Mouse (Mus musculus) lung, embryonic 15.5 days (tissue): ENCODE results near the gene Etv3. TPM values are rescaled to one million over a fixed set of nuclear protein-coding genes. Genes with fewer than 3 reads are reported as not detected.

Experiments
- ATAC-seq: fragments of 200-750 bp; cut with Nextera tagmentation; 2 replicates; pipeline ENCODE4 v1.8.0; 2017; ENCODE audit warnings: moderate number of reproducible peaks, borderline replicate concordance; ENCODE audit not compliant: low FRiP score, low TSS enrichment; ENCODE audit errors: extremely low read depth
- H3K27ac ChIP-seq: fragments of 300-500 bp; sonication (generic); 2 replicates; pipeline ENCODE4 v1.5.1; 2015; ENCODE audit warnings: moderate library complexity, mild to moderate bottlenecking, inconsistent platforms
- H3K27me3 ChIP-seq: fragments of 300-500 bp; sonication (generic); 2 replicates; pipeline ENCODE4 v1.6.1; 2015; ENCODE audit warnings: inconsistent platforms
- H3K36me3 ChIP-seq: fragments of 300-500 bp; sonication (generic); 2 replicates; pipeline ENCODE4 v1.6.1; 2015; ENCODE audit warnings: inconsistent platforms
- H3K4me1 ChIP-seq: fragments of 300-500 bp; sonication (generic); 2 replicates; pipeline ENCODE4 v1.6.1; 2015; ENCODE audit warnings: inconsistent platforms
- H3K4me2 ChIP-seq: fragments of 300-500 bp; sonication (generic); 2 replicates; pipeline ENCODE4 v1.6.1; 2015; ENCODE audit warnings: inconsistent platforms, mild to moderate bottlenecking, moderate library complexity
- H3K4me3 ChIP-seq: fragments of 300-500 bp; sonication (generic); 2 replicates; pipeline ENCODE4 v1.5.1; 2015; ENCODE audit warnings: mild to moderate bottlenecking, inconsistent platforms
- H3K9ac ChIP-seq: fragments of 300-500 bp; sonication (generic); 2 replicates; pipeline ENCODE4 v1.6.1; 2015; ENCODE audit warnings: inconsistent platforms
- H3K9me3 ChIP-seq: fragments of 300-500 bp; sonication (generic); 2 replicates; pipeline ENCODE4 v1.6.1; 2016; ENCODE audit warnings: inconsistent platforms
- WGBS: fragments of 180-500 bp; shearing (Covaris S2); methylation state at CpG from one replicate; pipeline ENCODE4 v1.1.7; 2015; 5-methylcytosine and 5-hydroxymethylcytosine counted together
- polyA plus RNA-seq: library from polyadenylated mRNA; unstranded; fragments of >200 nt; fragmentation: Nextera tagmentation; extraction: Ambion mirVana; gene quantifications from 2 replicates; pipeline ENCODE4 v1.2.1, GENCODE M21; 2015

Gene Etv3
- polyA plus RNA-seq, 1 experiment from 2014 or later: 16.9 TPM

- Histone ChIP-seq H3K27ac (no peak overlapping the region), H3K9ac (no peak overlapping the region), H3K9me3 (no peaks in the 10 kb centered on the region), H3K4me2 (no peak overlapping the region), H3K27me3 (no peaks in the 10 kb centered on the region), H3K36me3 (no peaks in the 10 kb centered on the region), H3K4me1 (0 out of 2 replicates have a peak, but pooled peaks cover 8% of the 10 kb centered on the region), H3K4me3 (no peak overlapping the region)
- WGBS: 28% methylated on average over 4 of the region's 4 CpGs
- ATAC-seq: no peak
Measured at GRCm38 (mm10) chr3:87504749-87505425, 20.3 kb upstream of the Etv3 start.

DNA sequence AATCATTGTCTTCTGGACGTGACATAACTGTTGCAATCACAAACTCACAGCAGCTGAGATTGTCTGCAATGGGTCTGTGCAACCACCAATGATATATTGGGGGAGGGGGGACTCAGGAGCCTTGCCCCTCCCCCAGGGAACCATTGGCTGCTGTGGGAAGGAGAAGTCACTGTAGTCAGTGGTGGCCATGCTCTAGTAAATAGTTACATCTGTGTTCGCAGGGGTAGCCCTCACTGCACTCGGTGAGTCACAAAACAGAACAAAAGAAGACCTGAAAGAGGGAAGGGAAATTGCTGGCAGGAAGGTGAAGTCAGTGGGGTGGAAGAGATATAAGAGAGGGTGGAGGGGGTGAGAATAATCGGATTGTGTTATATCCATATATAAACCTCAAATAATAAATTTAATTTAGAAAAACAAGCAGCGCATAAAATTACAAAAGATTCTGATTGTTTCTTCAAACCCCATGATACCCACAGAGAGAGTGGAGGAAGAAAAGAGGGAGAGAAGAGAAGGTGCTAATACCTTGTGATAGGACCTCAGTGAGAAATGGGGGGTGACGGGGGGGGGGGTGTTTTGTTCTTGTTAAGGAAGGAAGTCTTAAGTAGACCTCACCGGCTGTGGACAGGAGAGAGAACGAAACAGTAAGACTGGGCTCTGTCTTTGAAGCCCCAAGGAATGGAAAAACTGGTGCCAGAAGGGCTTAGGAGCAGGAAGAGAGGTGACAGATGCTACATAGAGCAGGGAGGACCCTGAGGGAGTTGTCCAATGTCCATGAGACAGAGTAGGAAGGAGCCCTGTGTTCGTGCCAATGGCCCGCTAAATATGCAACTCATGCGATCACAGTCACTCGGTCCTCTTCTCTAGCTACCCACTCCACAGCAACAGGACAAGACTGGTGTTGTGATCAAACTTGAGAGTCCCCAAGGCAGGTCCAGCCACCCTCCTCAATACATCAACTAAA, 18.5 kb upstream of the Etv3 start:
- ATAC-seq: no peak
- H3K9ac ChIP-seq: no peak overlapping the region
- H3K27me3 ChIP-seq: no peaks in the 10 kb centered on the region
- no peaks in the 10 kb centered on the region for H3K9me3 ChIP-seq
- no peaks in the 10 kb centered on the region for H3K36me3 ChIP-seq
- WGBS: 69% methylated on average over 12 of the region's 12 CpGs
- H3K4me1 ChIP-seq: 0 out of 2 replicates have a peak, but pooled peaks cover 8% of the 10 kb centered on the region
- no peak overlapping the region for H3K4me3 ChIP-seq
- H3K27ac ChIP-seq: no peak overlapping the region
- no peak overlapping the region for H3K4me2 ChIP-seq

GRCm38 (mm10) chr3:87508205-87508901, 16.9 kb upstream of the Etv3 start:
- Histone ChIP-seq H3K9ac (no peak overlapping the region), H3K4me3 (no peak overlapping the region), H3K27ac (no peak overlapping the region), H3K4me2 (peak overlapping the region; percentile 33), H3K36me3 (no peaks in the 10 kb centered on the region), H3K27me3 (no peaks in the 10 kb centered on the region), H3K9me3 (no peaks in the 10 kb centered on the region), H3K4me1 (peaks cover 15% of the 10 kb centered on the region; the same call in 1 of the 2 replicates)
- 29% methylated on average over 17 of the region's 17 CpGs for WGBS
- ATAC-seq: peak; percentile 47; the same call in 1 of the 2 replicates

GRCm38 (mm10) chr3:87509061-87509460, 16.1 kb upstream of the Etv3 start:
- Histone ChIP-seq H3K4me3 (no peak overlapping the region), H3K4me2 (no peak overlapping the region), H3K27me3 (no peaks in the 10 kb centered on the region), H3K27ac (no peak overlapping the region), H3K9ac (no peak overlapping the region), H3K4me1 (peaks cover 15% of the 10 kb centered on the region; the same call in 1 of the 2 replicates), H3K36me3 (no peaks in the 10 kb centered on the region), H3K9me3 (no peaks in the 10 kb centered on the region)
- WGBS: 32% methylated on average over 4 of the region's 4 CpGs
- ATAC-seq: no peak; the same call in 1 of the 2 replicates

DNA sequence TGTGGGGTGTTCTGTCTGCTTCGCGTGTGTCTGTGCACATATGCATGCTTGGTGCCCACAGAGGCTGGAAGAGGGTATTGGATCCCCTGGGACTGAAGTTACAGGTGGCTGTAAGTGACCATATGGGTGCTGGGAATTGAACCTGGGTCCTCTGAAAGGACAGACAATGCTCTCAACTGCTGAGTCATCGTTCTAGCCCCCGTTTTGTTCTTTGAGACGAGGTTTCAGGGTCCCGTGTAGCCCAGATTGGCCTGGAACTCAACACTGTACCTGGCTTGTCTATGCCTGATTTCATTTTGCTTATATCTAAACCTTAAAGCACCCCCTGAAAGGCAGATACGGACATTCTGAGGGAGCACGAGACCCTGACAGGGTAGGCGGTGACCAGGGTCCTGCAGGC, 14.4 kb upstream of the Etv3 start:
- ATAC-seq: no peak
- Histone ChIP-seq H3K4me2 (no peak overlapping the region), H3K4me1 (peaks cover 20% of the 10 kb centered on the region), H3K36me3 (no peaks in the 10 kb centered on the region), H3K4me3 (no peak overlapping the region), H3K27me3 (no peaks in the 10 kb centered on the region), H3K9me3 (no peaks in the 10 kb centered on the region), H3K27ac (no peak overlapping the region), H3K9ac (no peak overlapping the region)
- WGBS: 86% methylated on average over 9 of the region's 9 CpGs

DNA sequence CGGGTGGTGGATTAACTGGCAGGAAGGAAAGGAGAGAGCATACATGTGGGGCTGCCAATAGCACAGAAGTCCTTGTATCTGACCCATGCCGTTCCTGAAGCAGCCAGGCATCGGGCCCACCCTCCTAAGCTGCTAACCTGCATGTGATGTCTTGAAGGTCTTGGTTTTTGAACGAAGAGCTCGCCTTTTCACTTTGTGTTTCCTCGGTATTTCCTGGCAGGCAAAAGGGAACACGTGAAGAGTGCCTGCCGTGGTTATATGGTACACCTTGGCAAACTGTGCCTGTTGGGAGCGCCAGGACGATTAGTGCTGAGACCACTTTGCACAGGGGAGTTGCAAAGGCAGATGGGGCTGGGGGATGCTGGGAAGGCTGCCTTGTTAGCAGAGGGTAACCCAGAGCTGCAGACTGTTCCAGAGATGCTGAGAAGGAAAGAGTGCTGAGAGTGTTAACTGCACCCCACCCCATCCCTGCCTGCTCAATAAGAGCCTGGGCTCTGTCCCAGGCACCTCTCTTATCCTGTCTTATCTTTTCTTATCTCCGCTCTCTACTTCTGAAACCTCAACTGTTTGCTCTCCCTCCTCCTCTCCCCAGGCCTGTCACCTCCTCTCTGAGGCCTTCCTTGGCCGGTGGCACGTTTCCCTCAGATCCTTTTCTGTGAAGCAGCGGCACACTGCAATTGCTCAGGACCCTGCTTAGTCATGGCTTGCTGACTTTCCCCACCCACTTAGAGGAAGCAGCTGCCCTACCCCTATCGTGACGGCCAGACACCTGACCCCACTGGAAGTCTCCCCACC, 13.0 kb upstream of the Etv3 start:
- H3K4me3 ChIP-seq: no peak overlapping the region
- no peak overlapping the region for H3K4me2 ChIP-seq
- no peak for ATAC-seq
- 18% methylated on average over 16 of the region's 16 CpGs for WGBS
- H3K27me3 ChIP-seq: no peaks in the 10 kb centered on the region
- H3K27ac ChIP-seq: no peak overlapping the region
- H3K36me3 ChIP-seq: no peaks in the 10 kb centered on the region
- no peak overlapping the region for H3K9ac ChIP-seq
- H3K4me1 ChIP-seq: peaks cover 27% of the 10 kb centered on the region
- no peaks in the 10 kb centered on the region for H3K9me3 ChIP-seq

DNA sequence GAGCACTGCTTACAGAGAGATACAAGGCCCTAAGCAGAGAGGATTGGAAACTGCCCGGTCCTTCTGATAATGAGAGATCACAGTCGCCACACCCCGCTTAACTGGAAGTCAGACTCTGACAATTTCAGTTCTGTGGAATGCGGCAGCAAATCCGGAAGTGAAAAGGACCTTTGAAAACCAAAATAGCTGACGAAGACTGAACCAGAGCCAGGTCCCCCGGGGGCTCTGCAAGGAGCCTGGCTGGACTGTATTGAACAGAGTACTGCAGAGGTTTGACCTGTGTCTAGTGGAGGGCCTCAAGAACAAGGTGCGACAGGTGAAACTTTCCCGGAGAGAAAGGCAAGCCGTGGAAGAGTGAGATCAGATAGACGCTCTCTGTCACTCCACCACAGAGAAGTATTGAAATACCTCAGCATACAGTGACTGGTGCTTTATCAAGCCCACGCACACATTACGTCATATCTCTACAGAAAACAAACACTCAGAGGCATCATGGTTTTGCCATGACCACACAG, 9.6 kb upstream of the Etv3 start:
- Histone ChIP-seq H3K4me3 (no peak overlapping the region), H3K4me2 (peak overlapping the region; percentile 6; the same call in 1 of the 2 replicates), H3K4me1 (peaks cover 19% of the 10 kb centered on the region), H3K36me3 (no peaks in the 10 kb centered on the region), H3K27ac (0 out of 2 replicates have a peak overlapping the region, but pooled peaks have one; percentile 1), H3K27me3 (no peaks in the 10 kb centered on the region), H3K9me3 (no peaks in the 10 kb centered on the region), H3K9ac (no peak overlapping the region)
- 29% methylated on average over 13 of the region's 13 CpGs for WGBS
- ATAC-seq: no peak

GRCm38 (mm10) chr3:87518425-87518824, 6.8 kb upstream of the Etv3 start:
- no peak overlapping the region for H3K9ac ChIP-seq

GRCm38 (mm10) chr3:87521126-87521525, 4.1 kb upstream of the Etv3 start:
- no peak overlapping the region for H3K27ac ChIP-seq
- no peak overlapping the region for H3K4me2 ChIP-seq
- 56% methylated on average over 4 of the region's 4 CpGs for WGBS
- H3K4me3 ChIP-seq: no peak overlapping the region
- H3K27me3 ChIP-seq: no peaks in the 10 kb centered on the region
- H3K36me3 ChIP-seq: no peaks in the 10 kb centered on the region
- ATAC-seq: no peak
- no peak overlapping the region for H3K9ac ChIP-seq
- no peaks in the 10 kb centered on the region for H3K9me3 ChIP-seq
- H3K4me1 ChIP-seq: peaks cover 5% of the 10 kb centered on the region

More at GRCm38 (mm10) chr3:87518425-87518824, 6.8 kb upstream of the Etv3 start:
- H3K36me3 ChIP-seq: no peaks in the 10 kb centered on the region
- H3K4me2 ChIP-seq: no peak overlapping the region
- H3K27ac ChIP-seq: no peak overlapping the region
- no peaks in the 10 kb centered on the region for H3K9me3 ChIP-seq
- H3K4me1 ChIP-seq: peaks cover 12% of the 10 kb centered on the region
- no peaks in the 10 kb centered on the region for H3K27me3 ChIP-seq
- no peak overlapping the region for H3K4me3 ChIP-seq
- ATAC-seq: no peak

DNA sequence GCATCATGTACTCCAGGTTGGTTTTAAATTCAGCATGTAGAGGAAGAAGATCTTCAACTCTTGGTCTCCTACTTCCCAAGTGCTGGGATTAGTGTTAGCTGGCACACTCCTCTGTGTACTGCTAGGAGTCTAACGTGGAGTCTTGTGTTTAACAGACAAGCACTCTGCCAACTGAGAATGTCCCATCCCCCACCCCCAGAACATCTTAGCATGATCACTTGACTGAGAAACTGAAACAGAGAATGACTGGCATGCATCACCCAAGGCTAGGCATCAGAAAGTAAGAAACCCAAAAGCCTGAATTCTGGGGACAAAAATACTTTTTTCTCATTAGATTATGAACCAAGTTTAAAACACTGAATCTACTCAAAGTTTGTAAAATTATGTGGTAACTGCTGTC, 3.4 kb upstream of the Etv3 start:
- H3K27ac ChIP-seq: no peak overlapping the region
- no peaks in the 10 kb centered on the region for H3K9me3 ChIP-seq
- 26% methylated on average over 1 of the region's 1 CpGs for WGBS
- H3K27me3 ChIP-seq: no peaks in the 10 kb centered on the region
- no peaks in the 10 kb centered on the region for H3K36me3 ChIP-seq
- ATAC-seq: no peak
- no peak overlapping the region for H3K4me3 ChIP-seq
- no peak overlapping the region for H3K4me2 ChIP-seq
- H3K4me1 ChIP-seq: peaks cover 7% of the 10 kb centered on the region
- no peak overlapping the region for H3K9ac ChIP-seq

- Histone ChIP-seq H3K9me3 (no peaks in the 10 kb centered on the region), H3K27ac (no peak overlapping the region), H3K4me3 (no peak overlapping the region), H3K4me2 (no peak overlapping the region), H3K4me1 (peaks cover 14% of the 10 kb centered on the region), H3K36me3 (peaks cover 13% of the 10 kb centered on the region; the same call in 1 of the 2 replicates), H3K9ac (no peak overlapping the region), H3K27me3 (no peaks in the 10 kb centered on the region)
- WGBS: 89% methylated on average over 9 of the region's 9 CpGs
- no peak for ATAC-seq
Measured at GRCm38 (mm10) chr3:87523701-87524100, 1.5 kb upstream of the Etv3 start.
